Mouse (Mus musculus) adrenal gland, adult 2 months (tissue): Measurements from ENCODE around the gene Ankmy2. TPM values are rescaled to one million over a fixed set of nuclear protein-coding genes. Genes with fewer than 3 reads are reported as not detected.
"Not testable (repeated sequence)": the region's sequence is repeated elsewhere in the genome, so short reads cannot be mapped to it uniquely, and the experiment has no call there.

Experiments
- DNase-seq: peaks from one replicate; pipeline ENCODE4 v3.0.0; 2021
- polyA plus RNA-seq: library from polyadenylated mRNA; depleted of rRNA; stranded (reverse); fragments of >200 nt; gene quantifications from 2 replicates; pipeline ENCODE4 v1.2.3, GENCODE M21; 2012
- total RNA-seq, 2 experiments: library from RNA; stranded (reverse); gene quantifications; 2 replicates each; pipeline ENCODE4 v1.2.3; 2021

Gene Ankmy2
- total and polyA plus RNA-seq, 3 experiments = 4.0 to 31.2 (median 29.5) TPM

GRCm38 (mm10) chr12:36157638-36158308 is 859 bp downstream of the Ankmy2 start, which contains the start of gene Bzw2:
TSS of gene Bzw2 (minus strand) at chr12:36158080.
- peak; percentile 84 for DNase-seq

GRCm38 (mm10) chr12:36164126-36164791 is 7.3 kb downstream of the Ankmy2 start:
- no peak for DNase-seq

GRCm38 (mm10) chr12:36165299-36165698 is 8.4 kb downstream of the Ankmy2 start:
- no peak for DNase-seq

DNA sequence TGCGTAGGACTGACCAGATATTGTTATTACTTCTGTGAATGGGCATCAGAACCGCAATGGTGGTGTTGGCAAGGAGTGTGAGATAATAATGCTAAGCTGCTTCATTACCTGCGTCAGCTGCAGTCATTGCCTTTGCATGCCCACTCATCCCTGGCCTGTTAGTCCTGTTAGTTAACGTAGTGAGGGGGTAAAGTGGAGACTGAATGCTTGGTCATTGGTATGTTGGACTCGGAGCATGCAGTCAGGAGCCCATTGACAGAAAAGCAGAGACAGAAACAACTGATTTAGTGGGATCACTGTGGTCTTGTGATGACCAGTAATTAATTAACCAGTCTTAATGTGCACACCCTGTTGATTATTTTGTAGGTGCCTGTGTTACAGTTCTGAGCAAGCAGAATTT is 20.3 kb downstream of the Ankmy2 start:
- DNase-seq = no peak

- peak; percentile 17 for DNase-seq
Measured at GRCm38 (mm10) chr12:36182570-36182969, 25.7 kb downstream of the Ankmy2 start.

GRCm38 (mm10) chr12:36187081-36187480 is 30.2 kb downstream of the Ankmy2 start:
- DNase-seq = no peak

- peak; percentile 44 for DNase-seq
Measured at GRCm38 (mm10) chr12:36189610-36190009, 32.7 kb downstream of the Ankmy2 start.

DNA sequence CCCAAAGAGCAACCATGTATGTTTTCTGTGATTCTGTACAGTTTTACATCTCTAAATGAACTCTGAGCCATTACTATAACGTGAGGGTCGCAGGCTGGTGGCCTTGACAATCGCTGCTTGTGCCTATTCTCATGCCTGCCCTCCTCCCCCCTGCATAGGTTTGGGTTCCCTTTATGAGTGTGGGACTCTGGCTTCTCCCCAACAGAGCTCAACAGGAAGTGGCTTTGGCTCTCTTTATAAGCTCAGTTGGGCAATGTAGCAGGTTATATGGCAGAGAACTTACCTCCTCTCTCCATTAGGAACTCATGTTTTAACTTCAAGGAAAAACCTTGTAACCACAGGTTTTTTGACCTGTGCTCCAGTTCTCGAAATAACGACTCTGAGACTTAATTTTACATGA is 33.4 kb downstream of the Ankmy2 start:
- no peak for DNase-seq

DNA sequence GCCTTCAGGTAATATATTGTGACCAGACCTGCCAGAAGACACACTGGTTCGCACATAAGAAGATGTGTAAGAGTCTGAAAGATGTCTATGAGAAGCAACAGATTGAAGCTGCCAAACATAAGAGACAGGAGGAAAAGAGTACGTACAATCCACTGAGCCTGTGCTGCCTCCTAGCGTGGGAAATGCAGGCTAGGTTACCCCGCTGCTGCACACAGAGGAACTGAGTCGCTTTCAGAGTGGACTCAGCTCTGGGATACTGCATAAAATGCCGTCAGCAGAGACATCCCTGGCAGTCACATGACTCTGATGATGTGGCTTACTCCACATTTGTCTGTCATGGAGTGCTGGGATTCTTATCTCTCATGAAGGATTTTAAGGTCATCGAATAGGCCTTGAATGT is 38.1 kb downstream of the Ankmy2 start:
- no peak for DNase-seq

DNA sequence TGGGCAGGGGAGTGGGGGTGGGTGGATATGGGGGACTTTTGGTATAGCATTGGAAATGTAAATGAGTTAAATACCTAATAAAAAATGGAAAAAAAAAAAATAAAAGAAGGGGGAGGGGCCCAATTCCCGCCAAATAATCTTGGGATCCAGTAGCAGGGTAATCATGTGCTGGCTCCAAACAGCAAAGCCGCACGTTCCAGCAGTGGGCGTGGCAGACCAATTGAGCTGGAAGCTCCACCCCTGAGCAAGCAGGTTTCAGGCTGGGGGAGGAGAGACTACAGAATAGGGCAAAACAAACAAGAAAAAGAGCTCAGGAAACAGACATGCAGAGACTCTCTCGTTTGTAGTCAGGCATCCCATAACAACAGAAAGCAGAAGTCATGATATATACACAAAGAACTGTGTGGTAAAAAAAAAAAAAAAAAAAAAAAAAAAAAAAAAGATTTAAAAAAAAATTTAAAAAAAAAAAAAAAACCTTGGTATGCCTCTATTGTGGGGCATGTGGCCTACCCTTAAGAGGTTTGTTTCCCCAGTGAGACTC is 48.7 kb downstream of the Ankmy2 start:
- not testable (repeated sequence) for DNase-seq

DNA sequence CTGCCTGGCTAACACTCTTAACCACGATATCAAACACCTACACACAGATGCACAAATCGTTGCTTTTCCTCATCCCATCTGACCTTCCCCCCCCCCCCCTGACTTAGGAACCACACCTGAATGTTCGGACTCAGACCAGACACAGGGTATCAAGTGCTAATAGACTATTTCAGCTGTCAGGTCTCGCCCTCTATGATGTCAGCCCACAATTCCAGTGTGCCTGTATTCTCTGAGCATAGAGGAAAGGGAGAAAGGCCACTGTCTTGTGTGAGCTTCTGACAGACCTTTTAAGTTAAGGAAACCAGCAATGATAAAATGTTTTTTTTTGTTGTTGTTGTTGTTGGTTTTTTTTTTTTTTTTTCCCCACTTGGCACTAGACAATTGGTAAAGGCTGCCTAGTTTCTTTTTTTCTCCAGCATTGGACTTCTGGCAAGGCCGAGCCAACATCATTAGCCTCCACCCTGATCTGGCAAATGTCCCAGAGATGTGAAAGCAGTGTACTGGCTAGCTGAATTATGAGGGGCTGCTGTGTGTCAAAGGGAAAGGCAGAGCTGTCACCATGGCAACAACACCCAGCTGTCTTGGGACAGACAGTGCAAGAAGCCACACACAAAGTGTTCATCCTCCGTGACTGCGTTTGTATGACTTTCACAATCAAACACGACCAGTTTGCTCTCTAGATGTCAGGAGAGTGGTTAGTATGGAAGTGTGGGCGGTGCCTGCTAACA is 50.3 kb downstream of the Ankmy2 start:
- DNase-seq = peak; percentile 70

DNA sequence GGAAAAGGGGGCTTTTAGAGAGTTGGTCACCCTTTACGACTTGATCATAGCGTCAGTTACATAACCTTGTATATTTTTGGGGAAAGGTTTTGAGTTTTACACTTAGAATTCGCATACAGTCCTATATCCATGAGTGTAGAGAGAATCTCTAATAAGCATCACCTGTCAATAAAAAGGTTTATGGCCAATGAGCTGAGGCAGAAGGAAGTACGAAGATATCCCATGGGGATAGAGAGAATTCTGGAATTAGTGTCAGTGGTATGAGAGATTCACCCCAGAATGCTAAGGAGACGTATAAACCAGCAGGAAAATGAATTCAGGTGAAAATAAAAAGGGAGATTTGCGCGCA is 50.9 kb downstream of the Ankmy2 start:
- no peak for DNase-seq

GRCm38 (mm10) chr12:36208456-36208855 is 51.5 kb downstream of the Ankmy2 start:
- DNase-seq = no peak

DNA sequence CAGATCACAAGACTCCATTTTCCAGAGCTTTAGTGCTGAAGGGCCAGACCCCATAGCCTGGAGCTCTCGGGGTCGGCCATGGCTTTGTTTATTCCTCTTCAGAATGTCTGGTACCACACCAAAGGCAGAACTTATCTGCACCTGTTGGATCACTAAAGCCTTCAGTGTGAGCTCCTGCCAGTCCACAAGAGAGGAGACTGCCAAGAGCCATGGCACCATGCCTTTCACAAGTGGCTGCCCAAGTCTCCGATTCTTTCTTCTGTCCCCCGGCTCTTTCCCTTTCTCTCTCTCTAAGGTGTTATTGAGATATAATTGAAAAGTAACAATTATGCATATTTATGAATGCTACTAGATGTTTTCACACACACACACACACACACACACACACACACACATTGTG is 53.2 kb downstream of the Ankmy2 start:
- DNase-seq = no peak

- DNase-seq = no peak
Measured at GRCm38 (mm10) chr12:36214389-36215148, 57.7 kb downstream of the Ankmy2 start.

- peak; percentile 17 for DNase-seq
Measured at GRCm38 (mm10) chr12:36215149-36215480, 58.2 kb downstream of the Ankmy2 start.

DNA sequence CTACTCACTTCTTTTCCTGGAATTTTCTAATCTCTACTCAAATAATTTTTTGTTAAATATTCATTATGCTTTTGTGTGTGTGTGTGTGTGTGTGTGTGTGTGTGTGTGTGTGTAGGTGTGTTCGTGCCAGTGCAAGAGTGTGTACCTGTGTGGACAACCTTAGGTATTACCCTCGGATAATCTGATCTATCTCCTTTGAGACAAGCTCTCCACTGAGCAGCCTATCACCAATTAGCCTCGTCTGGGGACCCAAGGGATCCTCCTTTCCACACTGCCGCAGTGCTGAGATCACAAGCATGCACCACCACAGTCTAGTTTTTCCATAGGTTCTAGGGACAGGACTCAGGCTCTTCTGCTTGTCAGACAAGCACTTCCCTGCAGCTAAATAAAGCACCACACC is 59.3 kb downstream of the Ankmy2 start:
- DNase-seq = no peak

- no peak for DNase-seq
Measured at GRCm38 (mm10) chr12:36216905-36217304, 60.0 kb downstream of the Ankmy2 start.

DNA sequence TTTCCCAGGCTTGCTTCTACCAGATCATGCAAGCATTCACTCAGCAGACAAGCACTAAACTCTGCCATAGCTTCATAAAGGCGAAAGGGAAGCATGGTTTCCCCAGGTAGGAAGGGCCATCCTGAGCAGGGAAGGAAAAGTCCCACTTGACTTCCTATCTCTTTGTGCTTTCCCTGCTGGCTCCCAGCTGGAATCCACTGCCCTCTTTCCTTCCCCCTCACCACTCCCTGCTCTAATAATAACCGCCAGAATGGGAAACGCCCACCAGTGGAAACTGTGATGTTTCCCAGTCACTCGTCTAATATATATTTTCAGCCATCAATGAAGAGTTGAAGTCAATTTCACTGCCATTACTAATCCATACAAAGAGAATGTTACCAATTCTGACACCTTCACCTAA is 67.5 kb downstream of the Ankmy2 start:
- DNase-seq = no peak

DNA sequence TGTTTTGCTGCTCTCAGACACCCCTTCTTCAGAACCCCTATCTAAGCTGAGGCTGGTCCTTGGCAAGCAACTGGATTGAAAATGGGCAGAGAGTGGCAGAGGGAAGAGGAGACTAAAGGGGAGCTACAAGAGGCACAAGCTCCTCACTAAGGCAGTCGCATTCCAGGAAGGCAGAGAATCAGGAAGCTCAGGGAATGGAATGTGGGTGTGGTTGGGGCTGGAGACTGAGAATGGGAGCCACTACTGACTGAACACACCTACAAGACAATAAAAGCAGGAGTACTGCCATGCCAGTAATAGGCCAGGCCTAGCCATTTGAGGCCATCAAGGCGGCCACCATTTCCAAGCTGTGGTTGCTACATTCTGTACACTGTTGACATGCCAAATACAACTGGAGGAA is 74.5 kb downstream of the Ankmy2 start:
- DNase-seq = no peak

DNA sequence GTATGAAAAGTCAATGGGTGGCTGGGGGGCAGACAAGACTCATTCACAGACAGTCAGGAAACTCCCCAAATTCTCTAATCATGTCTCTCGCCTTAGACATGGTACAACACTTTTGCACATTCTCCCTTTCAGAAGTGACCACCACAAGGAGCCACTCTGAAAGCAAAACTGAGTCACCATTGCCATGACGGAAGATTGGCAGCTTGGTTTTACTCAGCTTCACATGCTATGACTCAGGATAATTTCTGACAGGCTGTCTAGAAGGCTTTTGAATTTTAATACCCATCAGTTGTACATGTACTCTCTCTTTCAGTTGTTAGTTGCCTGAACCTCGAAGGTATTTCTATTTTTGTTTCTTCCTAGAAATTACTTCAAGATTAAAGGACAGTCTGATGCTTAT is 84.3 kb downstream of the Ankmy2 start:
- DNase-seq = no peak
